Mouse (Mus musculus) lung, adult 2 months (tissue): ENCODE results near the gene Igf2bp1.

ENCODE experiments used
- CTCF ChIP-seq: fragments of 200-500 bp; IDR thresholded peaks from 2 replicates; pipeline ENCODE4 v1.5.1; 2011; ENCODE audit warnings: mild to moderate bottlenecking, low read length, control low read depth; ENCODE audit not compliant: insufficient read depth
- POLR2A ChIP-seq: fragments of 200-500 bp; IDR thresholded peaks from 2 replicates; pipeline ENCODE4 v1.6.1; 2011; ENCODE audit warnings: low read depth, mild to moderate bottlenecking, control low read depth, low read length, borderline replicate concordance; ENCODE audit errors: extremely low read depth

GRCm38 (mm10) chr11:96006367-96006851 is 669 bp upstream of the Igf2bp1 start:
- TF ChIP-seq POLR2A: no peak
- TF ChIP-seq CTCF: no peak
